Mouse (Mus musculus): ENCODE measurements around the gene Cyp4a31. TPM values are rescaled to one million over a fixed set of nuclear protein-coding genes. Genes with fewer than 3 reads are reported as not detected.
"Not testable (repeated sequence)": the region's sequence is repeated elsewhere in the genome, so short reads cannot be mapped to it uniquely, and the experiment has no call there.

The Cyp4a31 gene
- polyA plus RNA-seq (2012; ENCODE audit: insufficient read depth, insufficient read length, missing spikeins) = not detected in 2 replicates

GRCm38 (mm10) chr4:115563401-115563800 lies at the start of gene Cyp4a31:
Cyp4a31 (plus strand) TSS chr4:115563649.
- Histone ChIP-seq H3K4me1 (ENCODE audit: control insufficient read depth, insufficient read depth, insufficient read length, low read length) (no peaks in the 10 kb centered on the region; the same call in 1 of the 2 replicates), H3K27ac (replicated peaks; ENCODE audit: low read depth, low read length) (no peak within 1 kb of the TSS), H3K4me3 (ENCODE audit: insufficient read depth, low read depth, low read length) (no peak within 1 kb of the TSS)

GRCm38 (mm10) chr4:115513964-115514363 lies 49.5 kb upstream of the Cyp4a31 start:
- H3K27ac ChIP-seq (replicated peaks; ENCODE audit: low read depth, low read length) = peak overlapping the region; percentile 99

GRCm38 (mm10) chr4:115518000-115518399 lies 45.4 kb upstream of the Cyp4a31 start, which contains the start of gene Cyp4a10:
Cyp4a10 (plus strand) TSS chr4:115518264.
- H3K27ac ChIP-seq (replicated peaks; ENCODE audit: low read depth, low read length); H3K4me3 ChIP-seq (ENCODE audit: insufficient read depth, low read depth, low read length); H3K4me1 ChIP-seq (ENCODE audit: control insufficient read depth, insufficient read depth, insufficient read length, low read length): not testable (repeated sequence)

More at GRCm38 (mm10) chr4:115513964-115514363, 49.5 kb upstream of the Cyp4a31 start:
- H3K4me1 ChIP-seq (ENCODE audit: control insufficient read depth, insufficient read depth, insufficient read length, low read length); H3K4me3 ChIP-seq (ENCODE audit: insufficient read depth, low read depth, low read length): not testable (repeated sequence)

- no peak overlapping the region for H3K27ac ChIP-seq (replicated peaks; ENCODE audit: low read depth, low read length)
- no peak overlapping the region for H3K4me3 ChIP-seq (ENCODE audit: insufficient read depth, low read depth, low read length)
Observed at GRCm38 (mm10) chr4:115519444-115519843, 44.0 kb upstream of the Cyp4a31 start.

GRCm38 (mm10) chr4:115521766-115522165 lies 41.7 kb upstream of the Cyp4a31 start:
- H3K4me3 ChIP-seq (ENCODE audit: insufficient read depth, low read depth, low read length) = no peak overlapping the region
- H3K4me1 ChIP-seq (ENCODE audit: control insufficient read depth, insufficient read depth, insufficient read length, low read length) = no peaks in the 10 kb centered on the region
- no peak overlapping the region for H3K27ac ChIP-seq (replicated peaks; ENCODE audit: low read depth, low read length)

More at GRCm38 (mm10) chr4:115519444-115519843, 44.0 kb upstream of the Cyp4a31 start:
- H3K4me1 ChIP-seq (ENCODE audit: control insufficient read depth, insufficient read depth, insufficient read length, low read length) = no peaks in the 10 kb centered on the region

DNA sequence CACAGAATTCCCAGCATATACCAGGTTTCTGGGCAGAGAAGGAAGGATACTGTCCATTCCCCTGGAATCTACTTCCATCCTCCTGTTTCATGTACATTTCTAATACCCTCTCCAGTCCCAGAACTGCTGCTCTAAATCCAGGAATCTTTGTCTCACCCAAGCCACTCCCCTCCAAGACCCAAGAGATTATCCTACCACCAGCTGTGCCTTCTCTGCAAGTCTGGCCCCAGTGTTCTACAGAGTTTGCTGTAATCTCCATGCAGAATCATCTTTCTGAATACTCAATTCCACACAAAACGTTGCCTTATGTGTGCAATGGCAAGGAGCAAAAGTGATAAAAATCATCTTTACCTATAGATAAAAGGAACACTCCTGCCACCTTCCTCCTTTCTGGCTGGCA lies 18.3 kb upstream of the Cyp4a31 start:
- H3K27ac ChIP-seq (replicated peaks; ENCODE audit: low read depth, low read length) = peak overlapping the region; percentile 47; the same call in 1 of the 2 replicates
- H3K4me3 ChIP-seq (ENCODE audit: insufficient read depth, low read depth, low read length) = no peak overlapping the region
- peaks cover 2% of the 10 kb centered on the region; the same call in 1 of the 2 replicates for H3K4me1 ChIP-seq (ENCODE audit: control insufficient read depth, insufficient read depth, insufficient read length, low read length)

GRCm38 (mm10) chr4:115546141-115546828 lies 17.2 kb upstream of the Cyp4a31 start:
- H3K27ac ChIP-seq (replicated peaks; ENCODE audit: low read depth, low read length) = no peak overlapping the region
- peaks cover 2% of the 10 kb centered on the region; the same call in 1 of the 2 replicates for H3K4me1 ChIP-seq (ENCODE audit: control insufficient read depth, insufficient read depth, insufficient read length, low read length)
- H3K4me3 ChIP-seq (ENCODE audit: insufficient read depth, low read depth, low read length) = no peak overlapping the region

DNA sequence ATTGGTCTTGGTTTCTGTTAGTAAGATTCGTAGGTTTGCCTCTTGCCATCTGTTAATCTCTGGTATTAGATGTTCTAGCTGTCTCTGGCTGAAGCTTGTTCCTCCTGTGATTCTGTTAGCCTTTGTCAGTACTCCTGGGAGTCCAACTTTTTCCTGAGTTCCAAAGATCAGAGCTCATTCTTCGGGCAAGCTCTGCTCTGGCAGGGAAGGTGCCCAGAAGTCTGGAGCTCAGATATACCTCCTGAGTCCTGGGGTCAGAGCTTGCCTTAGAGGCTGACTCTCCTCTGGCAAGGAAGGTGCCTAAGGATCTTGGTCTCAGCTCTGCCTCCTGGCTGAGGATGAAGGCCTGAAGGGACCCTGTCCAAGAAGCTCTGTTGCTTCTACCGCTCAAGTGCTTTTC lies 10.7 kb upstream of the Cyp4a31 start:
- Histone ChIP-seq H3K4me3 (ENCODE audit: insufficient read depth, low read depth, low read length) (no peak overlapping the region), H3K27ac (replicated peaks; ENCODE audit: low read depth, low read length) (peak overlapping the region; percentile 95), H3K4me1 (ENCODE audit: control insufficient read depth, insufficient read depth, insufficient read length, low read length) (peaks cover 3% of the 10 kb centered on the region)

DNA sequence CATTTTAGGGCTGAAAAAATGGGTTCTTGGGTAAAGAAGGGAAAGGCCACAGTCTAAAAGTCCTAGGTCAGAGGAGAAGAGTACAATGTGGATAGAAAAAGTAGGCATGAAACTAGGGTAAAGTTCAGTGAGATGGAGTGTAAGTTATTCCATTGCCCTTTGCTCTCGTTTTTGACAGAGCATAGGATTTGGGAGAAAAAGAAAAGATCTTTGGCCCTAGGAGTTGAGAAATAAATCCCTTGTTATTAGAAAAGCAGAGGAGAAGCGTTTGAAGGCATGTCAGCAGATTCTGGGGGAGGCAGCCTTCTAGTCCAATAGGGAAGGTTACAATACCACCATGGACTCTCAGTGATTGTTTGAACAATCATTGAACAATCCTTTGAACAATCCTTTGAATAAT lies 7.9 kb upstream of the Cyp4a31 start:
- H3K27ac ChIP-seq (replicated peaks; ENCODE audit: low read depth, low read length) = peak overlapping the region; percentile 98
- H3K4me3 ChIP-seq (ENCODE audit: insufficient read depth, low read depth, low read length) = no peak overlapping the region
- H3K4me1 ChIP-seq (ENCODE audit: control insufficient read depth, insufficient read depth, insufficient read length, low read length) = peaks cover 3% of the 10 kb centered on the region

DNA sequence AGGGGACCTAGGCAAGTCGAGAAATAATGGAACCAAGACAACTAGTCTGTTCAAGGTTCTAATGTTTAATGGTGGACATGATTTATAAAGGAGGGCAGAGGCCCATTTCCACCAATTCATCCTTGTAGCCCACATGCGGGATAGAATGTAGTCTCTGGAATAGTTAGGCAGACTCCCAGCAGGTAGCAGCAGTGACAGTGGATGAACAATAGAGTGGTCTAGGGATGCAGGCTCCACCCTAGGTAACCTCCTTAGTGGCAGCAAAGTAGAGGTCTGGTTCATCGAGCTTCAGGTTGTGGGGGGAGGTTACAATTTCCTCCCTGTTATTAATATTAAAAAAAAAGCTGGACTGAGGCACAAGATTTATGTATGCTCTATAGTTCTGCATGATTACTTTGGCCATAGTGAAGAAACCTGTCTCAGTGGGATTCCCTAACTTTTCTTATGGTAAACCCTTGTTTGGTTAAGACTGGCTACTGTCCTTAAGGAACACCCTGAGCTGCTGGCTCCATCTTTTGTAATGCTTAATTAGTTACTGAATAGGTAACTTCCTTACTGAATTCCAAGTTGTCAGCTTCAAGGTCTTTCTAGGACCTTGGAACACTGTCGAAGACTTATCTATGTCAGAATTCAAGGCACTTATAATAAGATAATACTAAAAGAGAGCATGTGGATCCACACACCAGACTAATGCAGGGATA lies 5.4 kb upstream of the Cyp4a31 start:
- Histone ChIP-seq H3K27ac (replicated peaks; ENCODE audit: low read depth, low read length) (no peak overlapping the region; the same call in 1 of the 2 replicates), H3K4me1 (ENCODE audit: control insufficient read depth, insufficient read depth, insufficient read length, low read length) (peaks cover 1% of the 10 kb centered on the region), H3K4me3 (ENCODE audit: insufficient read depth, low read depth, low read length) (no peak overlapping the region)

GRCm38 (mm10) chr4:115561236-115561635 lies 2.2 kb upstream of the Cyp4a31 start:
- not testable (repeated sequence) for H3K4me3 ChIP-seq (ENCODE audit: insufficient read depth, low read depth, low read length); H3K27ac ChIP-seq (replicated peaks; ENCODE audit: low read depth, low read length); H3K4me1 ChIP-seq (ENCODE audit: control insufficient read depth, insufficient read depth, insufficient read length, low read length)

DNA sequence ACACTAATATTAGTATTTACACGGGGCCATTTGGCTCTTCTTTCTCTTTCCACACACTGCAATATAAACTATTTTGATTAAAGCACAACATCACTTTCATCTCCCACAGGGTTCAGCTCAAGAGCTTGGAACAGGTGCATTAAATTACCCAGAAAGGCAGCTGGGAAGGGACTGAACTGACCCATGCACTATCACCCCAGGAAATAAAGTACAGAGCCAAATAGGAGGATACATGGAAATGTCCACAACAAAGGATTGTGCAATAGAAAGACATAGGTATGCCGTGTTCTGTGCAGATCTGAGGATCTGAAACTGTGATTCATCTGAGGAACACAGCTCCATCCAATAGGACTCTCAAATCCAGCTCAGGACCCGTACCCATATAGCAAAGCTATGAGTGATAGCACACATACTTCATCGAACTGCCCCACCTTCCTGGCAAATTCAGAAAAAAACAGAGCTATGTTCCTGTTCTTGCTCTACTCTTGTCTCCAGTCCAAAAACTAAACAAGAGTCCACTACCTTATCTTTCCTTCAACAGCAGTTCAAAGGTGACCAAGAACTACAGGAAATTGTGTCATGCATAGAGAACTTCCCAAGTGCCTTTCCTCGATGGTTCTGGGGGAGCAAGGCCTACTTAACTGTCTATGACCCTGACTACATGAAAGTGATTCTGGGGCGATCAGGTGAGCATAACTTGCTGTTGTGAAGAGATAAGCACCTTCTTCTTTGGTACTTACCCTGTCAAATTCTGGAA lies 1.2 kb downstream of the Cyp4a31 start:
- not testable (repeated sequence) for H3K27ac ChIP-seq (replicated peaks; ENCODE audit: low read depth, low read length); H3K4me3 ChIP-seq (ENCODE audit: insufficient read depth, low read depth, low read length); H3K4me1 ChIP-seq (ENCODE audit: control insufficient read depth, insufficient read depth, insufficient read length, low read length)

DNA sequence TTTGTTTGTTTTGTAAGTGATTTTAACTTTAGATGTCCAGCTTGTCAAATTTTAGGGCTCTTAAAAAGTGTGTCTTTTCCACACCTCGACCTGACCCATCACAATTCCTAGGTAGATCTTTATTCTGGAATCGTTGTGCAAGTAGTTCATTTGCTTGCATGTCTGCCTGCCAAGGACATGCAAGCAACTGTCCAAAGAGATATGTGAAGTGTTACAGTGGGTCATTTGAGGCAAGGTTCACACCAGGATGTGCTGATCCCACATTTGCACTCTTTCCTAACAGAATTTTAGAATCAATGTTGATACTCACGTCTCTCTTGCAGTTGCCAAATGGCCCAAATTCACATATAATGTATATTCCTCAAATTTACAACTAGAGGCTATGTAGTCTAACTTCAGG lies 11.8 kb downstream of the Cyp4a31 start:
- Histone ChIP-seq H3K27ac (replicated peaks; ENCODE audit: low read depth, low read length) (no peak overlapping the region), H3K4me1 (ENCODE audit: control insufficient read depth, insufficient read depth, insufficient read length, low read length) (no peaks in the 10 kb centered on the region; the same call in 1 of the 2 replicates), H3K4me3 (ENCODE audit: insufficient read depth, low read depth, low read length) (no peak overlapping the region)

- Histone ChIP-seq H3K27ac (replicated peaks; ENCODE audit: low read depth, low read length) (no peak overlapping the region), H3K4me1 (ENCODE audit: control insufficient read depth, insufficient read depth, insufficient read length, low read length) (no peaks in the 10 kb centered on the region; the same call in 1 of the 2 replicates), H3K4me3 (ENCODE audit: insufficient read depth, low read depth, low read length) (no peak overlapping the region)
Observed at GRCm38 (mm10) chr4:115575776-115576175, 12.3 kb downstream of the Cyp4a31 start.

DNA sequence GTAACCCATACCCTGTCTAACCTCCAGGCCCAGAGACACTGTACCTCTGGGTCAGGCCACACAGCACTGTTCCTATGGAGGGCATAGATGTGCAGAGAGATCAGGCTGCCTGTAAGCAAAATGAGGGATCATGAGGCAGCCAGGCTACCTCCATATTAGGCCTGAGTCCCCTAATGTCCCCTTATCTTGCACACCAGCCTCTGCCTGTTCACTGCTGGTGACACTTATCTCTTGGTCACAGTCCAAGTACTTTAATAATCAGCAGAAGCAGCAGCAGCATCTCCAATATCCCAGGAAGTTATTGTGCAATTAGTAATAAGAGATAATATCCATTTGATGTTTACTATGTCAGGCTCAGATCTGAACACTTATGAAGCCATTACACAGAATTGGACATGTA lies 19.6 kb downstream of the Cyp4a31 start:
- Histone ChIP-seq H3K4me1 (ENCODE audit: control insufficient read depth, insufficient read depth, insufficient read length, low read length) (no peaks in the 10 kb centered on the region), H3K27ac (replicated peaks; ENCODE audit: low read depth, low read length) (no peak overlapping the region), H3K4me3 (ENCODE audit: insufficient read depth, low read depth, low read length) (no peak overlapping the region)

Measured in brown adipose tissue, adult 24 weeks (tissue).